Mouse (Mus musculus) spleen, adult 2 months (tissue): Measurements from ENCODE around the gene Cntd1. TPM values are rescaled to one million over a fixed set of nuclear protein-coding genes. Genes with fewer than 3 reads are reported as not detected.

Experiments used
- DNase-seq, 2 experiments: peaks; one replicate each; pipeline versions ENCODE4 v3.0.0 to v3.0.0-alpha.2; 2012 to 2021; ENCODE audit warnings: low spot score in 2 of 2, low read depth in 1 of 2
- H3K27ac ChIP-seq: fragments of 200-500 bp; 2 replicates; pipeline ENCODE4 v1.5.1; 2012; ENCODE audit warnings: low read length, inconsistent platforms; ENCODE audit not compliant: insufficient read depth
- H3K27me3 ChIP-seq: fragments of 200-500 bp; 2 replicates; pipeline ENCODE4 v1.6.1; 2012; ENCODE audit warnings: mild to moderate bottlenecking, moderate library complexity, low read length, inconsistent platforms; ENCODE audit not compliant: control insufficient read depth, insufficient read depth
- H3K36me3 ChIP-seq: fragments of 200-500 bp; 2 replicates; pipeline ENCODE4 v1.6.1; 2012; ENCODE audit warnings: mild to moderate bottlenecking, low read length, inconsistent platforms; ENCODE audit not compliant: control insufficient read depth, insufficient read depth
- H3K4me1 ChIP-seq: fragments of 200-500 bp; 2 replicates; pipeline ENCODE4 v1.6.1; 2011; ENCODE audit warnings: inconsistent platforms; ENCODE audit not compliant: control insufficient read depth, insufficient read depth, insufficient read length
- H3K4me3 ChIP-seq: fragments of 200-500 bp; 2 replicates; pipeline ENCODE4 v1.5.1; 2011; ENCODE audit warnings: mild to moderate bottlenecking, inconsistent platforms; ENCODE audit not compliant: insufficient read depth, insufficient read length; ENCODE audit errors: extremely low read depth
- CTCF ChIP-seq: fragments of 200-500 bp; IDR thresholded peaks from 2 replicates; pipeline ENCODE4 v1.5.1; 2011; ENCODE audit warnings: mild to moderate bottlenecking, inconsistent platforms; ENCODE audit not compliant: insufficient read depth, insufficient read length, insufficient replicate concordance; ENCODE audit errors: extremely low read depth
- POLR2A ChIP-seq: fragments of 200-500 bp; IDR thresholded peaks from 2 replicates; pipeline ENCODE4 v1.6.1; 2011; ENCODE audit warnings: low read depth, low read length, inconsistent platforms
- WGBS: fragments of 180-500 bp; shearing (Covaris S2); methylation state at CpG from one replicate; pipeline ENCODE4 v1.1.7; 2018; 5-methylcytosine and 5-hydroxymethylcytosine counted together
- polyA plus RNA-seq: library from polyadenylated mRNA; depleted of rRNA; stranded (reverse); fragments of >200 nt; gene quantifications from 2 replicates; pipeline ENCODE4 v1.2.3, GENCODE M21; 2012; rRNA removed

Gene Cntd1
- polyA plus RNA-seq, result 0.06 and 0.19 TPM in 2 replicates

GRCm38 (mm10) chr11:101278223-101279192 is at the start of gene Cntd1, which contains the start of gene Coa3:
Gene Cntd1, plus strand, starts transcription at chr11:101279012.
Gene Coa3, minus strand, starts transcription at chr11:101279114.
- DNase-seq, result peak; percentile 57 to 84

DNA sequence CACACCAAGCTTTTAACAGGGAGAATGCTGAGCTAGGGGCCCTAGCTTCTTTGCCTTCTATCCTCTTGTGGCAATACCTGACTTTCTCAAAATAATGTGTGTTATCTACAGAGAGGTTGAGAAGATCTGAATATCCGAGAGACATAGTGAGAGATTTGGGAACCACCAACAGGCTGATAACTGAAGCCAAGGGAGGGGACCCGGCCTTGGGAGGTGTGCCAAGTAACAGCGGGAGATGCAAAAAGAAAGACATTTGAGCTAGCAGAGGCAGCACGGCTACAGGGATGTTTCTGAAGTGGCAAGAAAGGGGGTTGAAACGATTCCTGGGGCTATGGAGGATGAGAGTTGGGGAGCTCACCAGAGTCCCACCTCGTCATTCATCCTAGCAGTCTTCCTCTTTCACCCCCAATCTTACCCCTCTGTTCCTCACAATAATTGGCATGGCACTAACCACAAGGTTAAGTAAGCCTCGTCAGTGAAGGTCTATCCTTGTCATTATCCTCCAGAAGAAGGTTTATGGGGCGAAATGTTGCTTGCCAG is 49.4 kb upstream of the Cntd1 start:
- WGBS, result 62% methylated on average over 8 of the region's 8 CpGs
- TF ChIP-seq CTCF (no peak), POLR2A (no peak)
- Histone ChIP-seq H3K36me3 (no peaks in the 10 kb centered on the region), H3K27ac (peak overlapping the region; percentile 25; the same call in 1 of the 2 replicates), H3K4me1 (peaks cover 5% of the 10 kb centered on the region), H3K4me3 (no peak overlapping the region), H3K27me3 (no peaks in the 10 kb centered on the region)
- DNase-seq, result no peak

More at GRCm38 (mm10) chr11:101278223-101279192, at the start of gene Cntd1, which contains the start of gene Coa3:
- TF ChIP-seq POLR2A (peak; percentile 52), CTCF (no peak)
- no peaks in the 10 kb centered on the region for H3K27me3 ChIP-seq
- peaks cover 2% of the 10 kb centered on the region for H3K36me3 ChIP-seq
- 5% methylated on average over 45 of the region's 45 CpGs for WGBS
- H3K27ac ChIP-seq, result 0 out of 2 replicates have a peak within 1 kb of the TSS, but pooled peaks have one; percentile 24
- peaks cover 9% of the 10 kb centered on the region; the same call in 1 of the 2 replicates for H3K4me1 ChIP-seq
- H3K4me3 ChIP-seq, result peak within 1 kb of the TSS; percentile 85

- H3K36me3 ChIP-seq, result no peaks in the 10 kb centered on the region
- TF ChIP-seq CTCF (no peak), POLR2A (no peak)
- peaks cover 5% of the 10 kb centered on the region for H3K4me1 ChIP-seq
- DNase-seq, result no peak
- 75% methylated on average over 2 of the region's 2 CpGs for WGBS
- no peak overlapping the region for H3K27ac ChIP-seq
- no peak overlapping the region for H3K4me3 ChIP-seq
- H3K27me3 ChIP-seq, result no peaks in the 10 kb centered on the region
These were observed 48.7 kb upstream of the Cntd1 start for GRCm38 (mm10) chr11:101230061-101230511.

- TF ChIP-seq CTCF (no peak), POLR2A (no peak)
- Histone ChIP-seq H3K27me3 (no peaks in the 10 kb centered on the region), H3K36me3 (no peaks in the 10 kb centered on the region), H3K4me1 (peaks cover 3% of the 10 kb centered on the region; the same call in 1 of the 2 replicates), H3K4me3 (no peak overlapping the region), H3K27ac (peak overlapping the region; percentile 52)
- WGBS, result 84% methylated on average over 5 of the region's 5 CpGs
- no peak for DNase-seq
These were observed 48.3 kb upstream of the Cntd1 start for GRCm38 (mm10) chr11:101230526-101230925.

GRCm38 (mm10) chr11:101230991-101231871 is 47.6 kb upstream of the Cntd1 start:
- H3K4me1 ChIP-seq, result peaks cover 3% of the 10 kb centered on the region; the same call in 1 of the 2 replicates
- WGBS, result 16% methylated on average over 18 of the region's 18 CpGs
- H3K27me3 ChIP-seq, result no peaks in the 10 kb centered on the region
- TF ChIP-seq POLR2A (no peak), CTCF (no peak)
- H3K4me3 ChIP-seq, result peak overlapping the region; percentile 10; the same call in 1 of the 2 replicates
- DNase-seq, result no peak
- no peaks in the 10 kb centered on the region for H3K36me3 ChIP-seq
- H3K27ac ChIP-seq, result peak overlapping the region; percentile 52
